Mouse (Mus musculus) liver, postnatal 0 days (tissue): ENCODE data around the gene Tmed4.

ENCODE experiments used
- CTCF ChIP-seq: sonication (generic); IDR thresholded peaks from 2 replicates; pipeline ENCODE4 v1.5.1; 2016; ENCODE audit warnings: antibody characterized with exemption, low read depth
- EP300 ChIP-seq: IDR thresholded peaks from 2 replicates; pipeline ENCODE4 v1.6.1; 2016; ENCODE audit warnings: antibody characterized with exemption, low read depth, mild to moderate bottlenecking

DNA sequence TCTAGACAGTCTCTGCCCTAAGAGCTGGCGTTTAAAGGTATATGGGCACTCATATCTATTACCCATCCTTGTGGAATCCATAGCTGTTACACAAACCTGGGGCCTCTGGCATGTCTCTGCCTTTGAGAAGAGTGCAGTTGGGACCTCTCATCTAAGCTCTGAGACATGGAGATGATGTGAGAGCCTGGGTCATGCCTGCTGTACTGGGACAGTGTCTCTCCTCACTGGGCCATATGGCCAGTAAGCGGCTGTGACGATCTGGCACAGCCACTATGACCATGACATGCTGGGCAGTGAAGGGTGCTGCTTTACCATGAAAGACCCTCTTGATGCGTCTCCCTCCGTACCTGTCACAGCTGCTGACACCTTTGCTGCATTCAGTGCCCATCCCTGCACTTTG is 22.4 kb downstream of the Tmed4 start:
- no peak for TF ChIP-seq CTCF
- no peak for TF ChIP-seq EP300
